Mouse (Mus musculus) telencephalon, adult 2 months (tissue): ENCODE measurements around the gene Olfr1222.
"Not testable (repeated sequence)": the region's sequence is repeated elsewhere in the genome, so short reads cannot be mapped to it uniquely, and the experiment has no call there.

Experiments used
- DNase-seq: peaks from one replicate; pipeline ENCODE4 v3.0.0-alpha.2; 2011; ENCODE audit warnings: low read depth, low spot score

The Olfr1222 gene

DNA sequence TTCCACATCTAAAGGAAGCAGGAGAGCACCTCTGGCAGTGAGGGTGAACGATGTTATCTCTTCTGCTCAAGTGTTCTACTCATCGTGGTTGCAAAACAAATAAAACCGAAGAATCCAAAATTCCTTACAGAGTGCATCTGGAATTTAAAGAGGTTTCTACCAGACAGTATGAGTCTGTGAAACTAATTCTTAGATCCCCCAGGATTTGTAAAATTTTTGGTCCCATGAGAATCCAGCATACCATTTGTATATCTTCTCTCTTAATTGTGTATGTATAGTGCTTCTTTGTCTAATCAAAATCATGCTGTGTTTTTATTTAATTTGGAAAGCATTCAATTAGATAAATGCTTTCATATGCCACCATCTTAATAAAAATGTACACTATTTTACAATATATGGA, at the start of gene Olfr1222:
TSS of gene Olfr1222 (minus strand) at position 101 of the 400 bp plus-strand sequence.
- no peak for DNase-seq

DNA sequence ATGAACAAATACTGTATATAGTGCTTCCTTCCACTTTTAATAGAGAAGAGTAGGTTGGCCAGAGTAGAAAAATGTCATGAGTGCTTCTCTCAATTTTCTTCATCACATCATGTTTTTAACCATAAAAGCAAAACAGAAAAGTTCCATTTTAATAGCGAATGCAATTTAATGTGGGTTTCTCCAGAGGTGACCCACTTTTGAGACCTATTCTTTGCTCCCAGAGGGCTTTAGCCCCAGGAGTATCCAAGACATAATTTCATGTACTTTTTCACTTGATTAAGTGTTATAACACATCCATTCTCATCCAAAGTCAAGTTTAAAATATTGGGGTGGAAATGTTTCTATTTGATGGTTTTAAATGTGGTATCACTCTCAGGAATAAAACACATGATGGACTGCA, 41.7 kb upstream of the Olfr1222 start, which contains the start of gene Olfr1225:
TSS of gene Olfr1225 (minus strand) at position 101 of the 400 bp plus-strand sequence.
- DNase-seq = no peak

DNA sequence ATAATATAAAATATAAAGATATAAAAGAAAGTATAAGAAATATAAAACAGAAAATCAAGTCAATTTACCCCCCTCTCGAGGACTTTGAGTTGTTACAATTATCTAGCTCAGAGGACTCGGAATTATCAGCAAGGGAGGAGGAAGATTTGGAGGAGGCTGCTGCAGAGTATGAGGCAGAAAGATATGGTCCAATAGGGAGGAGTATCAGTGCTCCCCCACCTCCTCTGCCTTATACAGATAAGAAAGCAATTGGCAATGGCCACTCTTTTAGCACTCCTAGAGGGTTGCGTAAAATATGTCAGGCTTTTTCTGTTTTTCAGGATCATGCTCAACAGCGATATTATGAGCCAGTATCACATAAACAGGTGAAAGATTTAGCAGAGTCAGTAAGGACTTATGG, 31.9 kb upstream of the Olfr1222 start:
- DNase-seq = not testable (repeated sequence)

DNA sequence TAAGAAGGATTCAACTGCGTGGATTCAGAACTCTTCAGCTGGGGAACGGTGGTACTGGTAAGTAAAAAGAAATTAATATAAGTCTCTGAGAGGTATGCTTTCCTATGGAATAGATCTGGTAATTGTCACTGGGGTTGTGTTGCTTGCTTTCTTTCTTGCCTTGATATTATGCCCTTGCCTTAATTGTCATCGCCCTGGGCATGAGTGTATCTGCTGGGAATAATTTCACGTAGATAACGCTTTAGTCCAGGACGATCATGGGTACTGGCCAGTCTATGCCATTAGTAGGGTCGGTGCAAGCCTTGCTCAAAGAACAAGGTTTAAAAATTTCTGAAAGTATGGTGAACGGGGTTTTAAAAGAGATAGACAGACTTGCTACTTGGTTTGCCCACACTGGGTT, 31.1 kb upstream of the Olfr1222 start, which contains the start of gene Olfr1224-ps1:
TSS of gene Olfr1224-ps1 (minus strand) at position 101 of the 400 bp plus-strand sequence.
- not testable (repeated sequence) for DNase-seq

DNA sequence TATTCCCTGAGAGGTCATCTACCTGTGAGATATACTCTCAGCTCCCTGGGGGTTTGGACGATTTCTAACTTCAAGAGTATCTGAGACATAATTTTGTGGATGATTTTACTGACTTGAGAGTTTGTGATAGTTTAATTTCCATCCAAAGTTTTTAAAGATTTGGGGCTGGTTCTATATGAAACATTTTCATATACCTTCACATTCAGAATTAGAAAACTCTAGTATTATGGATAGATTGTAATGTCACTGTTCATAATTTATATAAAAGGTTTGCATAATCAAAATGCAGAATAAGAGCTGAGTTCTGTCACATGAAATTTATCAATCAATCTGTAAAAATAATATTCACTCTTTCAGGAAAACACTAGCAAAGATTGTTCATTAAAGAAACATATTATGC, 18.6 kb upstream of the Olfr1222 start, which contains the start of gene Olfr1223:
TSS of gene Olfr1223 (minus strand) at position 101 of the 400 bp plus-strand sequence.
- no peak for DNase-seq

DNA sequence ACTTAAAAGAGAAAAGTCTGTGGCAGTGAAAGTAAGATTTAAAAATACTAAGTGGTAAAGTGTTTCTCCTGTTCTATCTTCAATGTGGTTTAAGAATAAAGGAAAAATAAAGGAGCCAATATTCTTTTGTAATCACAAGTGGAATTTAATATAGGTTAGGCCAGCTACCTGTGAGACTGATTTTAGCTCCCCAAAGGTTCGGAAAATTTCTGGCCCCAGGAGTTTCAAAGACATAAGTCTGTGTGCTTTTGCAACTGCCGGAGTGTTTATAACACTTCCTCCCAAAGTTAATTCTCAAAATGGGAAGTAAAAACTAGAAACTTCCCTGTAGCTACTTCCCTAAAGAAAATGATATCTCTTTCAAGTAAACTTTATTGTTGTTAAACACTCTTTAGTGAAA, 15.7 kb downstream of the Olfr1222 start, which contains the start of gene Olfr1221:
TSS of gene Olfr1221 (minus strand) at position 101 of the 400 bp plus-strand sequence.
- no peak for DNase-seq

DNA sequence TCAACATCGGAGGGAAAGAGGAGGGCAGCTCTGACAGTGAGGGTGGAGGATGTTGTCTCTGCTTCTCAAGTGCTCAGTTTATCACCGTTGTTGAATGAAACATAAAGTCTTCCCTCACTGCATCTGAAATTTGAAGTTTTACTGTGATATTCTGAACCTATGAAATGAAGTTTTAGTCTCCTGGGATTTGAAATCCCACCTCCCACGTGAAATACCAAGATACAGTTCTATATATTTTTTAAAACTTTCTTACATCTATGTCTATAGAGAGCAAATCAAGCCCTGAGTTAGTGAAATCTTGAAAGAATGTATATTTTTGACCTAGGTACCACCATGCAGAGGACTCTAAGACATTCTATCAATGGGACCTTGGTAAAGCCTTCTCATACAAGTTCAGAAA, 26.1 kb downstream of the Olfr1222 start, which contains the start of gene Olfr1220:
TSS of gene Olfr1220 (minus strand) at position 101 of the 400 bp plus-strand sequence.
- no peak for DNase-seq

DNA sequence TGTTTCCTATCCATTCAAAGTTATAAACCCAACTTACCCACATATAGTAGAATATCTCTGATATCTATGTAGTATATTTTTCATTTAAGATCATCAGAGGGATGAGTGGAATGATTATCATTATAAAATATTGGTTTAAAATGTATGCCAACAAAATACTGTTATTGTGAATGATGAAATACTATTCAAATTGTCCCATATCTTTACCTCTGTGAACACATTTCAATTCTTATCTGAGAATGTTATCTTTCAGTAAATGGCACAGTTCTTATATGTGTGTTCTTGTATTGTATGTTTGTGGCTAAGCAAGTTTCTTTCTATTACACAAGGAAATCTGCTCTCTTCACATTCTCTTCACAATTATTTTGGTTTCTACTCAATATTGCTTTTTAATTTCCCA, 27.2 kb downstream of the Olfr1222 start:
- no peak for DNase-seq

DNA sequence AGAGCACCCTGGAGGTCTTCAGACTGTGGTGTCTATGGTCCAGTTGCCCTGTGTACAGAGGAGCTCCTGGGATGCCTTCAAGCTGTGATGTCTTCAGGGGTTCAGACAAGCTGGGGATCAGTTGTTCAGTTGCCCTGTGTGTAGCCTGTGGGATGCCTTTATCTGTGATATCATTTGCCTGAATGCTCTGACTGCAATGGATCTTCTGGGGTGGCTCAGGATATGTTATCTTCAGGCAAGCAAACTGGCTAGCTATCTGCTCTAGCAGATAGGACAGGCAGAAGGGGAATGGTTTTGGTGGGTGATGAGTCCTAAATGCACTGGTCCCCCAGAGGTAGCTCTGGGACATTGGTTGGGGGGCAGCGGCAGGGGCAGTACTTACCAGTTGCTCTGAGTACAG, 39.0 kb downstream of the Olfr1222 start:
- no peak for DNase-seq

DNA sequence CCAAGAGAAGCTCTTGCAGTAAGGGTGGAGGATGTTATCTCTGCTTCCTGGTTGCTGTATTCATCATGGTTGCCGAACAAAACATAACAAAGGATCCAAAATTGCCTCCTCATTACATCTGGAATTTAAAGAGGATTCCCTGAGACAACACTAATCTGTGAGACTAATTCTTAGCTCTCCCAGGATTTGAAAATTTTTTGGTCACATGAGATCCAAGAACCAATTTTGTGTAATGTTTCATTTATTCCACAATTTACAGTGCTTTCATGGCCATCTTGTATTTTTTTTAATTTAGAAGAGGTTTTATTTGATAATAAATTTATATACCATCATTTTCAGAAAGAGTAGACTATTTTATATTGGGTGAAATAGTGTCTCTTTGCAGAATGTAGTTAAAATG, 49.4 kb downstream of the Olfr1222 start, which contains the start of gene Olfr1219:
TSS of gene Olfr1219 (minus strand) at position 101 of the 400 bp plus-strand sequence.
- no peak for DNase-seq

DNA sequence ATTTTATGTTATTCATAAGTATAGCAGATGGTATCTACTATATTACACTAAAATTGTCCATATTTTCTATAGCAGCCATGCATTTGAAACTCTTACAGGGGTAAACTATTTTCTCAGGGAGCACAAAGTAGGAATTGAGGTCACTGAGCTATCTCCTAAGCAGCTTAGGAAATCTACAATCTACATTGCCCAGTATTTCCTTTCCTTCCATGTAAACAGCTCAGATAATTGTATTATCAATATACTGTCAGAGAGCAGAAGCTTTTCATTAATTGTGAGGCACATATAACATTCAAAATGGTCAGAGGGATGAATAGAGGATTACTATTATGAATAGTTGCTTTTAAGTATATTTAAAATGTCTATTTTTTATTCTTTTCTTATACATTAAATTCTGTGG, 51.4 kb downstream of the Olfr1222 start:
- DNase-seq = no peak
